Mouse (Mus musculus): ENCODE measurements at regions not wholly inside any gene's neighbourhood (a gene's known extent, or its start where the extent isn't known, plus 50 kb on each side); places are given as distances from the start of the nearest gene placed in this dataset.

DNA sequence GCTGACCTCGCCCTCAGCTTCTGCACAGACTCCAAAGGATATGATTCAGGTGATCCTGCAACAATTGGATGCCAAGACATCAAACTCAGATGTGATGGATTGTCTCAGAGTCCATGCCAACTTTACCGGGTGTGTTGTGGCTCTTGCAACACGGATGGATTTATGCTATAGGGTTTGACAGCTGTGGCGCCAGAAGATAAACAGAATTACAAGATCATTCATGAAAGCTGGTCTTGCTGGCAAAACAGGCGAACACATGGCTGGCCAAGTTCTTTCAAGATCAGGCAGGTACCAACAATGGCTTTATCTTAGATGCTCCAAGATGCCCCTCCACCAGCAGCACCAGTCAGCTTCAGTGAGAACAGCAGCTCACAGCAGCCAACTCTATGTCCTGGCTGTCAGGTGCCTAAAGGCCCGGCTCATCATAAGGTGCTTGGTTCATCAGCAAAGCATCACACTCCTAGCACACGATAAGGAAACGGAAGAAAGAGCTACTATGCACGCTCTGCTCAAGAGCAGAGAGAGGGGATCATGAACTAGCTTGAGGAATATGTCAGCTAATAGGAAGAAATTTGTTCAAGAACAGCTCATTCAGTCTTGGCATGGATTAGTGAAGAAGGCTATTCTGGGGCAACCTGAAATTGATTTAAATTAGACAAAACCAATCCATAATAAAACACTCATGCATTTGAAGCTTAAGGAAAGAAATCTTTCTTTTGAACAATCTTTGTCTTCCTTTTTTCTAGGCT lies 229.9 kb upstream of the Map3k1 start:
- peak; percentile 41 for DNase-seq (ENCODE audit: low spot score)

DNA sequence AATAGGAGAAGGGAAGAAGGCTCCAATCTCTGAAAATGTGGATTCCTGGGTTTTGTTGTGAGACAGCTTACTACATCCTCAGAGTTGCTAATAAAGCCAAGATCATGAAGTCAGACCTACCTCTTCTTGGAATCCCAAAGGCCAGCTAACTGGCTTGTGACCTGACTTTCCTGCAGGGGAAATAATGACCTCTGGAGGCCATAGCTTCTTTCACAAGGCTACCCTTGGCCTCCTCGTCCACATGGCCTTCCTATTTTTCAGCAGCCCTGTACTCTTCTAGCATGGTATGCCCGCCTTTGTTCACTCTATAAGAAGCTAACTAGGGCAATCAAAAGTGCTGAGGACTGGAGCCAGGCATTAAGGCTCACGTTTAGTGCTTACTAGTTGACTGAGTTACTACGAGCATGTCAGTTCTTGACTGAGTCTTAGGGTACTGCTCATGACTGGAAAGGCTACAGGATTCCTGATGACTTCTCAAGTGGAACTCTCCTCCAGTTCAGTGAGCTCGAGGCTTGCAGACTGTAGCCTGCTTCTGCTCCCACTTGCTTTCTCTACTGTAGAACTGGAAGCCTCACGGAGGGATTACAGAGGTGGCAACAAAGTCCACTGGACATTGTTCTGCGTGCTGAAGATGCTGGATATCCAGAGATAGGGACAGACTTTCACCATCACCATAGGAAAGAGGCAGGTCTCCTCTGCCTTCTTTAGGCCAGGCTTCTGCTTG lies 230.8 kb upstream of the Map3k1 start:
- no peak for DNase-seq (ENCODE audit: low spot score)

DNA sequence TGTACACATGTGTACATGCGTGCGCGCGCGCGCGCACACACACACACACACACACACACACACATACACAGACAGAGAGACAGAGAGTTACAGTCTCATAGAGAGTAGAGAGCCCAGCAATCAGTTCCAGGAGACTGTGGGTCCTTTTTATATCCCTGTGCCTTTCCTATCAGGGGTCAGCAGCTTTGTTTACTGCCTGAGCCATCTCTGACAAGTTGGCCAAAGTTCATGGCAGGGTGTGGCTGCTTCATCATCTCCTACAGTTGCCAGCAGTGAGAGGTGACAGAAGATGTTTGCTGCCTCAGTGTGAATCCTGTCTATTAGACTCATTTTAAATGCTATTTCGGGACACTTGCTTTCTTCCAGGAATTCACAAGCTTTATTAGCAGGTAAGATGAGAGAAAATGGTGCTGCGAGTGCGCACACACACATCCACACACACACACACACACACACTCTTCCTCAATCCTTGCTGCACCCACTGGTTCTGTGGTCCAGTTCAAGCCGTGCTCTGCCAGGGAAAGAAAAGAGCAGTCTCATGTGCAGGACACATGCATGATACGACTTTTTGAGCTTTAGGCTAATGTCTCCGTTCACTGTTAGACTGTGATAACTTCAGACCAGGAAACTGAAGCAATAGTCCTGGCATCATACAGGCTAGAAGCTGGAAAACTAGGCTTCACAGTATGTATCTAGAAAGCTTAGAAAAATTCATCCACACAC lies 234.9 kb upstream of the Map3k1 start:
- DNase-seq (ENCODE audit: low spot score) = no peak

DNA sequence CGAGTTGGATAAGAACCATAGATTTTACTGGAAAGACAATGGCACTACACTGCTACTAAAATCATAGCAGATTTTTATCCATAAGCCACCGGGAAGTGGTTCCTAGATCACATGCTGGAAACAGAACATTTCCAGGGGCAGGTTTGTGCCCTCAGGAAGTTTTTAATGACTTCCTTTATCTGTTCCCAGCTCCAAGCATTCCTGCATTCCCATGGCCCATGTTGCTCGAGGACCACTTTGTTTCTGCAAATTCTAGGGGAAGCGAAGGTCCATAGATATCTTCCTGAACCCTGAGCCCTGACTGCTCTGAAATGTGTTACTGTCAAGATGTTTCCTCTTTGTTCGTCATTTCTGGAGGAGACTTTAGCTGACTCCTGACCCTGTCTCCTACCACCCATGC lies 235.6 kb upstream of the Map3k1 start:
- no peak for DNase-seq (ENCODE audit: low spot score)

DNA sequence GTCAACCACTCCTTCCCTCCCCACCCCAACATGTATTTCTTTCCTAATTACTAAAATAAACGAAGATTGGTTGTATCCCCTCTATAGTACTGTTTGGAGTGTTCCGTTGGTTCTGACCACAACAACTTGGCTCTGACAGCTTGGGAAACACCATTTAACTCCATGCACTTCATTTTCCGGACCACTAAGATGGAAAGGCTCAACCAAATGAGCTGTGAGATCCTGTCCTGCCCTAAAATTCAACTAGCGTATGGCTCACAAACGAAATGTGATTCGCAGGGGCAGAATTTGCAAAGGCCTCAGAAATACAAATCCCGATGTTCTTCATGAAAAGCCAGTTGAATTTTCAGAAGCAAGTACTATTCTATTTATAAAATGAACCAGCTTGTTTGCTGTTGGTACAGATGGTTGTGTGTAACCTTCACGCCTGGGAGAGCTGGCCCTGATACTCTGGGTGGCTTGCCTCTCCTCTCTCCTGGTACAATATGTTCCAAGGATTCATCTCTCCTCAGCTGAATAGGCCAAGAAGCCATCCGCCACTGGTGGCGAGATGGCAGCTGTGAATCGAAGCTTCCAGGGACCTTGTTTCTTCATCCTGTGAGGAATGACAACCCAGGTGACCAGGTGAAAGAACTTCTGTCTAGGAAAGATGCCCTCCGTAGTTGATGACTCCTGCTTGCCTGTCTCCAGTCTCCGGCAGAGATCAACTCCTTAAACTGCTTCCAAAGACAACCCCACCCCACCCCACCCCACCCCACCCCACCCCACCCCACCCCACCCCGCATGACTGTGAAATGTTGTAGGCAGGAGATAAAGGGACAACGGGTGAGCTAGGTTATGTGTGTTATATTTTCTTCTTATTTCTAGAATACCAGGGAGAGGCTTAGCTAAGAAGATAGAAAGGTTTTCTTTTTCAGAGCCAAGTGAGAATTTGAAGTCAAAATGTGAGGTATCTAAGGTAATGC lies 237.7 kb upstream of the Map3k1 start:
- no peak for DNase-seq (ENCODE audit: low spot score)

DNA sequence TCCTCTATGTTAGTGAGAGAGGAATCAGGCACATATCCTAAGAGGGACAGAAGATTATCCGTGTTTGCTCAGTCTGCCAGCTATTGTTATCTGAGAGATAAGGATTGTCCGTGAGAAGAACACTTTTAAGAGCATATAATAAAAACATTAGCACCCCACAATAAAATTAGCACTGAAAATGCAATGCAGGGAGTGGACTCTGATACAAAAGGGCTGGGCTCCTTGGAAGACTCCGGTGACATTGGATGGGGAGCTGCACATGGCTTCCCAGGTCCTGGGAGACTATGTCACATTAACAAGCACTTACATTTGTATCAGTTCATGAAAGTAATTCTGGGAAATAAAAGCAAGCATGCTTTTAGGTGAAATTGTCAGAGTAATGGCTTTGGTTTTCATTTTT lies 238.6 kb upstream of the Map3k1 start:
- DNase-seq (ENCODE audit: low spot score) = no peak

DNA sequence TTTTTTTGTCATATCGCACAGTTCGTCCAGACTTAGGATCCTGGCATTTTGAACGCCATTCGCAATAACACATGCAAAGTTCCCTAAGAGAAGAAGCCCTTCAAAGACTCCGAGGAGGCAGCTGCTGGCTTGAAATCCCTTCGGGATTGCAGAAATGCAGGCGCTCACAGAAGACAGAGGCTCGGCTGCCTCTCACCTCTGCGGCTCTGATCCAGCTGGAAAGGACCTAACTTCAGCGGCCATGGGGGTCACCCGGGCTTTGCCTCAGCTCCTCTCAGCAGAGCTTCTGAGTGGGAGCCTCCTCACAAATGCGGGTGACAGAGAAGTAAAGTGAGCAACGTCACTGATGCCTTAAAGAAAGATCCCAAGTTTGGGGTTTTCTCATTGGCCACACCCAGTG lies 239.1 kb upstream of the Map3k1 start:
- DNase-seq (ENCODE audit: low spot score) = no peak

DNA sequence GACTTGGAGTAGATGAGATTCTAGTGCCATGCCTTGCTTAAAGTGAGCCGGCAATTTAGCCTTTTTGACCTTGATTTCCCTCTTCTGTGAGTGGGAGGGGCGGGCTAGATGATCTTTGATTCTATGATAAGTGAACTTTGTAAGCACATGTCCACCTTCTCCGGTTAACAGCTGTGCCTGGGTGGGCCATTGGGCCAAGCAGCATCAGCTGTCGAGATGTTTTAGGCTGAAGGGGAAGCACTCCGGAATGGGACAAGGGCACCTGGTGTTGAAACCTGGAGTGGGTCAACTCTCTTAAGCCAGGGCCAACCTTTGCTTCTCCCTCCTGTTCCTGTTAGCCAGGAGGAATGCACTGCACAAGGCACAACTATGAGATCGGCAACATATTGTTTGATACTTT lies 239.5 kb upstream of the Map3k1 start:
- DNase-seq (ENCODE audit: low spot score) = no peak

DNA sequence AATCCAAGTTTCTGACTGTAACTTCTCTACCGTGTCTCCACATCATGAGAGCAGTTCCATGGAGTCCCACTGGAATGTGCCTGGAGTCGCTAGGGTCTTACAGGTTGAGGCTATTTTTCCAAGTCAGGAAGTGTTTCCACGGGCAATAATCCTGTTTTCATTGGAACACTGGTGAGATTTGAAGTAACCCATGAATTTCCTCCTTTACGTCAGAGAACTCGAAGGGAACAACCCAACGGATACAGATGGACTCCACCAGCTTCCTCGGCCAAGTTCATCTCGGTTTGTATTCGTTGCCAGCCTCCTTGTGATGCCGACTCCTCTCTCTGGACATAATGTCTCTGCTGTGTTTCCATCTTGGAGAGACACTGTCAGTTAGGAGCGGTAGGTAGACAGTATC lies 237.4 kb upstream of the Ankrd55 start:
- no peak for DNase-seq (ENCODE audit: low spot score)

DNA sequence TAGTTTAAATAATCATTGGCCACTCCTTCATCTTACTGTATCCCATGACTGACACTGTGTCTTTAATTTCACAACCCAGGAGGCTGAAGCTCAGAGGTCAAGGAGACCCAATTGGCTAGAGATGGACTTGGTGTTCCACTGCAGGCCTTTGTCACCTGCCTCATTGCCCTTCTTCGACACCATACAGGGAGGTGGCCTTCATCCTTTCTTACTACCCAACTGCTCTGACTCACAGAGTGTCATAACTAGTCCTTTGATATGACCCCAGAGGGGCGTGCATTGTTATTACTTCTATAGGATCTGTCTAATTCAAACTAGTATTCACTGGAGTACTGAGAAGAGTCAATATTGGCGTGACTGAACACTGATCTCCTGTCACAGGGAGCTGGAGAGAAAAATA lies 236.2 kb upstream of the Ankrd55 start:
- no peak for DNase-seq (ENCODE audit: low spot score)

DNA sequence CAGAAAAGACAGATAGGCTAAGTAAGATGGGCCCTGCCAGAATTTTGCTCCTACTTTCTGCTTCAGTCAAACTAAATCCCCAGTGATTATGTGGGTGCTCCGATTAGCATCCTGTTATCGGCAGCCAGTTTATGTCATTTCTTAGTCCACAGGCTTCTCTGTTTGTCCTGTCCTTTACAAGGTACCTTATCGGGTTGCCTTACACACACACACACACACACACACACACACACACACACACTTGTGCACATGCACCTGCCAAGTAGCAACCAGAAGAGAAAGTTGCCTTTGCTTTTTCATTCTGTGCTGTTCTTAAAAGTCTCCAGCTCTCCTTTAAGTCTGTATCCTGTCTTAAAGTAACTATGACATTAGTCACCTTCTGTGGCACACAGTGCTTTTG lies 235.8 kb upstream of the Ankrd55 start:
- DNase-seq (ENCODE audit: low spot score) = no peak

DNA sequence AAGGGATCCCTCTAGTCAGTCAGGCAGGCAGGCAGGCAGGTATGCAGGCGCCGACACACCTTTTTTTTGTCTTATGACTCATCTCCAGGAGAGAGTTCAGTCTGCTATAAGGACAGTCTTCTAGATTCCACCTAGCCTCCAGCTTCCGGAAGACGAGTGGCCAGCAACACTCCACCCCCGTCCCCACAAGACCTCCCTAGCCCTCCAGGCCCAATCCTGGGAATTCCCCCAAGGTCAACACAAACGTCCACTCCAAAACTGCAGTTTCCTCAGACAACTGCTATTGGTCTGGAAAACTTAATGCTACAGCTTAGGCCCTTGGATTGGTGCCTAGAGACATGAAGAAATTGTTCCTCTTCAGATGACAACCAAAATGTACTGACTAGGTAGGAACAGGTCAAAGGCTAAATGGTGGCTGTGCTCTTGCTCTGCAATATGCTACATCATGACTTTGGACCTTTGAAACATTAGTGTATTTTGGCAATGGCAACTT lies 233.3 kb upstream of the Ankrd55 start:
- no peak for DNase-seq (ENCODE audit: low spot score)

DNA sequence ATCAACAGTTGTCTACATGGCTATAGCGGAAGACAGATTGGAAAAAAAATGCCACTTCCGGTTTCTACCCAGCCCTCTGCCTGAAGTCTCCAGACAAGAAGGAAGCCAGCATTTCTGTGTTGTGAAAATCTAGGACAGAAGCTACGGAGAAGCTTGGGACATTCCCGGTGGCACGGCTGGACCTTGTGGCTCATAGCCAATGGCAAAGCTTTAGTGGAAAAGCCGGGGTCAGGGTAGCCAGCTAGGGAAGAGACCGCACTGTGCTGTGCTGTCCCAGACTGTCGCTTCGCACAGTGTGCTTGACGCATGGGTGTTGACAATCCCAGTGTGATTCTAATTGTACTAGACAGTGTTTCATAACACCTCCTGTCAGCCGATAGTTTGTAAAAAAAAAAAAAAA lies 230.0 kb upstream of the Ankrd55 start:
- no peak for DNase-seq (ENCODE audit: low spot score)

DNA sequence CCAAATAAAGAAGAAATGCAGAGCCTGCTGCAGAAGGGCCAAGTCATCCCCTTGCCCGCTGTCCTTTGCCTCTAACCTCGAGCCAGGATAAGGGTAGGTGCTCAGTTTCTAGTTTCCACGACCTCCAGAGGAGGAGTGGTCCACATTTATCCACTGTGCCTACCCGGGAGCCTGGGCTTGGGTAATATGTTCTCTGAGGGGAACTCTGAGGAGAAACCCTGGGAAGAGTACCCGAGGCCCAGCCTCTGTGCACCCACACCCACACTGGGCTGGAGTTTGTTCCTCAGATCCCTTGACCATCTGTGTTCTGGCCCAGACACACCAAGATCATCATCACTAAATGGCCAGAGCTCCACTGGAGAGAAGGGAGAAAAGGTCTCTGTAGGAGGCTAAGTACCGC lies 229.5 kb upstream of the Ankrd55 start:
- DNase-seq (ENCODE audit: low spot score) = no peak

DNA sequence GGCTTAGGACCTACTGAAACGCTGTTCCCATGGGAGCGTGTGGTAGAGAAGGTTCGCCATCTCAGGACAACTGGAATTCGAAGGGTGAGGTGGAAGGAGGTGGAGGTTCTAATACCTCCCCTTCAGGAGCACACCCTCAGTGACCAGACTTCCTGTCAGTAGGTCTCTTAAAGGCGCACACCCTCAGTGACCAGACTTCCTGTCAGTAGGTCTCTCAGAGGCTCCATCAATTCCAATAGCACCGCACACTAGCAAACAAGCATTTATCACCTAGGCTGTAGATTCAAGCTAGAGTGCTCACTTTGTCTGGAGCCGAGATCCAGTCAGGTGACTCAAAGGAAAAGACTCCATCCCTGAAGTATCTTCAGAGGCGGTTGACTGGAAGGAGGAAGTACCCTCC lies 226.2 kb upstream of the Ankrd55 start:
- DNase-seq (ENCODE audit: low spot score) = no peak

DNA sequence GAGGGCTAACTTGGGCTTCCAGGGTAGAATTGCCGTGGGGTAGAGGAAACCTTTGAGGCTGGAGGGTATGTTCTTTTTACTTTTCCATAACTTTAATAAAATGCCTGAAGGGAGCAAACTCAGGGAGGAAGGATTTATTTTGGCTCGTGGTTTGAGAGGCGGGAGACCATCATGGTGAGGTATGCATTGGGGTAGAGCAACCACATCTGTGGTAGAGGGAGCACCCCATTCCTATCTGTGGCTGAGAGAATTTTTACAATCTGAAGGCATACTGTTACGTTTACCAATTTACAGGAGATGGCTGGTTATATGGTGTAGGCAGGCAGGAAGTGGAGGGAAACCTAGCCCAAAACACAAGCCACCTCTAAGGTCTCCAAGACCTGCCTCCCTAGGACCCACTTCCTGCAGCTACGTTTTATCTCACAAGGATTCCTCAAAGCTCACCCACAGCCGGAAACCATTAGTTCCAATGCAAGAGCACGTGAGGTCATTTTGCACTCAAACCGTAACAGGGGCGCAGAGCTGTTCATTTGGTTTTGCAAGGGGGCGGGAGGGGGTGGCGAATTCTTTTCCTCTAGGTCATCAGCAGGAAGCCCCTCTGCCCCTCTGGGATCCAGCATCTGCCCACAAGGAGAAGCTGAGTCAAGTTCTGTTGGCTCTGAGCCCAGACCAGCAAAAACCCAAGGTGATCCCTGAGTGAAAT lies 224.7 kb upstream of the Ankrd55 start:
- DNase-seq (ENCODE audit: low spot score) = no peak

DNA sequence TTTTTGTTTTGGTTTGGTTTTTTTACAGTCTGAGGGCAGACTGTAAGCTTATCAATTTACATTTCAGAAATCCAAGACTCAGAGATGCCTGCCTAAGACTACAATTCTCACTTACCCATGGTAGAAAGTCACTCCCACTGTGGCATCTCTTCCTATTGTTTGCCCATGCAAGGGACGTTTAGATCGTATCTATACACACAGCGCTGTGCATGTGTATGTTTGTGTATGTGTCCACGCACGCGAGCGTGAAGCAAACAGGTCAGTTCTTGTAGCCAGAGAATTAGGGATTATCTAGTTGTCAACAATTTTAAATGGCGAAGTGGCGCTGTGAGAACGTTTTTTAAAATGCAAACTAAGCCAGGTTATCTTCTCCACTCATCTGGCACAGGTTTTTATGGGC lies 223.6 kb upstream of the Ankrd55 start:
- DNase-seq (ENCODE audit: low spot score) = no peak

DNA sequence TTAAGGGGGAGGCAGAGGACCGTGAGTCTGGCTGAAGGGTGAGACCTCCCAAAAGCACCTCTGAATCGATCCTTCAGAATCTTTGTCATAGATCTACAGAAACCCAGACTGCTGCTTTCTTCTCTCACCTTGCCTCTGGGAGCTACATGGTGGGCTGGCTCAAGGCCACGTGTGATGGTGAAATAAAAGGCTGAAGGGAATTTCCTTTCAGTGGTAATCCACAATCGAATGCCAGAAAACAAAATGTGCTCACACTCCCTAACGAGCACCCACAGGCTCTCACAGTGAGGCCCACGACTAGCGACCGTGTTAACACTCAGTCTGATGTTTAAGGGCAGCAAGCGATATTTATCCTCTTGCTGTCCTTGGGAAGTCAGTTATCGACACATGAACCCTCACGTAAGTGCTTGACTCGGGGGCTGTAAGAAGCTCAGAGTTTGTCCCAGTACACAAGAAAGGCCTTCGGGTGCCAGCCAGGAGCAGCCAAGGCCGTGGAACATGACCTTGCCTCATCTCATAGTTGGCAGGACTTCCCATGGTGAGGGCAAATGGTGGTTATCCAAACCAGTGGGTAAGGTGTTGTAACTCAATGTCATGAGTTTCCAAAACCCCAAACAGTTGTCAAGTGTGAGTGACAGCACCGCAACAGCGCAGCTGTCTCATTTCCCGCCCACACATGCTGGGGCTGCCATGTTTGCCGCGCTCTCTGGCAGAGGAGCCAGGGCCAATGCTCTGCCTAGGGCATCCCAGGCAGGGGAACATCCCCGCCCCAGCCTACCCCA lies 221.0 kb upstream of the Ankrd55 start:
- no peak for DNase-seq (ENCODE audit: low spot score)

DNA sequence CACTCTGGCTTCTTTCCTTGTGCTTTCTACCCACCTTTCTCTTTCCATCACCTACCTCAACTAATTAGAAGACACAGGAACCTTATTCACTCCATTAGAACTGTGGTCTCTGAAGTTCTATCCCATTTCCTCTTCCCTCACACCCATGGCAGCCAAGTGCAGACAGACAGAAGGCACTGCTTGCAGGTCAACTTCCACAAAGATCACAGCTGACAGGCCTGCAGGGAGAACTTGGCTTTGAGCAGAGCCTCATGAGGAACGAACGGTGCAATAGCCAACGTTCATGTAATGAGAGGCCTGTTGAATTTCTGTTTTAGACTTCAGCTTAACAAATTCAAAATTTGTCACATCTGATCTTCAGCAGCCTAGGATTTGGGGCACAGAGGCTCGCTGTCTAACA lies 217.5 kb upstream of the Ankrd55 start:
- no peak for DNase-seq (ENCODE audit: low spot score)

DNA sequence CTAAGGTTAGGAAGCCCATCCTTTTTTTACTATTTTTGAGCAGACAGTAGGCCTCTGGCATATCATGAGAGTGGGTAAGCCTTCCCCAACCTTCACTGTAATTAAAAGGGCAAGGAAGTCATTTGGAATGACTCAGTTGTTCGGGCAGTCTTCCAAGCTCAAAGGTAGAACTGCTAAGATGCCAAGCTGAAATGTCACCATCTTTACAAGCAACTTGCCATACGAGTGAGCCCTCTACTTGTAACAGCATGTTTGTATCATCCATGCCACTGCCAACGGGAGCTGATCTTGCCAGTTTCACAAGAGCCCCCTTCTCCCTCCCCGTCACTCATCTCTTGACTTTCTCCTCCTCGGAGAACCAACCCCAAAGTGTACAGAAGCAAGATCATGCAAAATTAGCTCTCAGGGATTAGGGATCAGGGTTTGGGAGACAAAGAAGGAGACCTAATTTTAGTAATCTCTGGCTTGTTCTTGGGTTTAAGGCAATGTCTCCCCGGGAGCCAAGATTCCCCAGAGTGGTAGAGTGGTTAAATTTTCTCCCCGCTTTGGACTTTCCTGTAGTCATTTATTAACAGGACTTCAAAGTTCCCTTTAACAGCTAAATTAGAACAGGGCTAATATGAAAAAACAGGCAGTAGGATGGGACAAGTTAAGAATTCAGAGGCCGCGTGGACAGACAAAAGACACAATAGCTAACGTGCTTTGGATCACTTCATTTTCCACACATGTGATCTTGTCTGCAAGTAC lies 216.9 kb upstream of the Ankrd55 start:
- DNase-seq (ENCODE audit: low spot score) = no peak

All from urinary bladder, postnatal 25 days (tissue).